Comparison of ENCODE assay signal across 8 mouse cellular contexts in the genomic region with DNA sequence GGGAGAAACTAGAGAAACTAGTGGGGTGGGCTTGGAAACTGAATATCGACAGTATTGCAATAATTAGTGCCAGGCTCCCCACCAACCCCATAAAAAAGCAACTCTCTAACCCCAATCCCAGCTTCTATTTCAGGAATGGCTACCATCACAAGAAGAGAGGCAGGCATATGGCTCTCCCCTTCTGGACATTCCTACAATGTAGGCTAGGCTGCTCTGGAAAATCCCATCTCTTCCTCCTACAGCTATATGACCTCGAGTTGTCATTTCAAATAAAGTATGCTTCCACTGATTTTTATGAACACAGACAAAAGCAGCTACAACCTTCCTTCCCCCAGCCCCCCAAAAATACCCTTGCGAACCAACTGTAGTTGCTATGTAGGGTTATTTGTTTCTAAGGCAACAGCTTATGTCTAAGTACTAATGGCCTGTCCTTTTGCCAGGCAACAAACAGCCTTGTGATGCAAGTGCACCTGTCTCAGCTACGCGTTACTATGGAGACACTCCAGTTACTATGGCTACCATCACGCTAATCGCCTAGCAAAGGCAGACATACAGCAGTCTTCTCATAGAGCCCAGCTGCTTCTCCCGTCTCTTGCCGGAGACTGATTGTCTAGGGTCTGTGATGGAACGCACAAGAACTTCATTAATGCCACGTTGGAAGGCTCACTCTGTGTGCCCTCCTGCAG.
DNase-seq lines count a peak whose midpoint lies in the region; ATAC-seq and TF ChIP-seq lines count a peak whose summit lies in the region.
"Had no signal": no experiment of that assay in that cellular context is flagged by ENCODE, and none has a peak within 500 bp of the region (broad histone marks: within the 10 kb centered on the region; RNA-seq: fewer than 3 reads in every experiment).

No protein-coding gene starts in this region.

- H3K9ac ChIP-seq in forebrain, embryonic 11.5 days (ENCODE audit: low read length), result no peak overlapping the region
- no peak overlapping the region for H3K9ac ChIP-seq in neural tube, embryonic 12.5 days
- H3K9ac ChIP-seq in kidney, embryonic 14.5 days (ENCODE audit: low read depth, low read length), result no peak overlapping the region
- H3K9ac ChIP-seq: liver, embryonic 13.5 days had no signal

- no peak for TF ChIP-seq CTCF in kidney, adult 2 months (conservative IDR thresholded peaks at IDR 0.05; ENCODE audit: insufficient read depth, insufficient read length, low read depth, low read length)

- H3K4me3 ChIP-seq in forebrain, embryonic 11.5 days (ENCODE audit: low read depth, low read length), result no peak overlapping the region
- H3K4me3 ChIP-seq in neural tube, embryonic 12.5 days, result no peak overlapping the region
- no peak overlapping the region for H3K4me3 ChIP-seq in kidney, embryonic 14.5 days (ENCODE audit: low read length)
- H3K4me3 ChIP-seq in kidney, adult 2 months (ENCODE audit: insufficient read depth, low read depth, low read length), result no peak overlapping the region
- H3K4me3 ChIP-seq: liver, embryonic 13.5 days had no signal

- WGBS in forebrain, embryonic 11.5 days, result 44% methylated on average over 11 of the region's 11 CpGs
- WGBS in neural tube, embryonic 12.5 days, result 26% methylated on average over 11 of the region's 11 CpGs
- WGBS in kidney, embryonic 14.5 days, result 91% methylated on average over 11 of the region's 11 CpGs
- WGBS in kidney, adult 2 months, result 89% methylated on average over 11 of the region's 11 CpGs

- no peaks in the 10 kb centered on the region for H3K9me3 ChIP-seq in forebrain, embryonic 11.5 days (ENCODE audit: control insufficient read depth, low read length)
- H3K9me3 ChIP-seq in neural tube, embryonic 12.5 days, result no peaks in the 10 kb centered on the region
- H3K9me3 ChIP-seq in kidney, embryonic 14.5 days (ENCODE audit: control insufficient read depth, low read length), result no peaks in the 10 kb centered on the region
- H3K9me3 ChIP-seq: liver, embryonic 13.5 days had no signal

- H3K4me1 ChIP-seq in forebrain, embryonic 11.5 days (replicated peaks; ENCODE audit: control insufficient read depth, insufficient read depth, low read length), result peaks cover 21% of the 10 kb centered on the region
- peaks cover 74% of the 10 kb centered on the region for H3K4me1 ChIP-seq in neural tube, embryonic 12.5 days
- H3K4me1 ChIP-seq in kidney, embryonic 14.5 days (ENCODE audit: control insufficient read depth, insufficient read depth, low read length), result peaks cover 46% of the 10 kb centered on the region
- peaks cover 12% of the 10 kb centered on the region; the same call in 1 of the 2 replicates for H3K4me1 ChIP-seq in kidney, adult 2 months (ENCODE audit: control insufficient read depth, insufficient read depth, low read length)

- H3K27me3 ChIP-seq in forebrain, embryonic 11.5 days (ENCODE audit: control insufficient read depth, insufficient read depth, low read length), result no peaks in the 10 kb centered on the region
- no peaks in the 10 kb centered on the region for H3K27me3 ChIP-seq in neural tube, embryonic 12.5 days (replicated peaks)
- no peaks in the 10 kb centered on the region for H3K27me3 ChIP-seq in kidney, embryonic 14.5 days (ENCODE audit: control insufficient read depth, insufficient read depth, low read length)
- H3K27me3 ChIP-seq in kidney, adult 2 months (replicated peaks; ENCODE audit: control insufficient read depth, insufficient read depth, low read length), result no peaks in the 10 kb centered on the region
- H3K27me3 ChIP-seq: liver, embryonic 13.5 days had no signal

- H3K27ac ChIP-seq in forebrain, embryonic 11.5 days (ENCODE audit: low read depth, low read length), result peak overlapping the region; percentile 80
- H3K27ac ChIP-seq in neural tube, embryonic 12.5 days, result peak overlapping the region; percentile 75
- no peak overlapping the region for H3K27ac ChIP-seq in kidney, embryonic 14.5 days (ENCODE audit: low read depth, low read length)
- no peak overlapping the region for H3K27ac ChIP-seq in kidney, adult 2 months (ENCODE audit: insufficient read depth, low read depth, low read length)
- H3K27ac ChIP-seq: liver, embryonic 13.5 days had no signal

- H3K36me3 ChIP-seq in forebrain, embryonic 11.5 days (ENCODE audit: control insufficient read depth, insufficient read depth, low read length), result no peaks in the 10 kb centered on the region
- H3K36me3 ChIP-seq in neural tube, embryonic 12.5 days, result no peaks in the 10 kb centered on the region
- H3K36me3 ChIP-seq in kidney, embryonic 14.5 days (ENCODE audit: control insufficient read depth, insufficient read depth, low read length), result peaks cover 3% of the 10 kb centered on the region; the same call in 1 of the 2 replicates
- no peaks in the 10 kb centered on the region for H3K36me3 ChIP-seq in kidney, adult 2 months (ENCODE audit: control insufficient read depth, insufficient read depth, low read length)

- peak; percentile 93 for DNase-seq in cerebellum, adult 9-10 months
- DNase-seq in forebrain, embryonic 11.5 days (ENCODE audit: low spot score), result peak; percentile 79
- peak; percentile 78 to 94 for DNase-seq in layer of hippocampus, postnatal 14 days (ENCODE audit: low spot score in 2 of 2)
- DNase-seq in kidney, adult 2 months, result no peak
- DNase-seq: liver, embryonic 13.5 days had no signal

- ATAC-seq in forebrain, embryonic 11.5 days (replicated peaks; ENCODE audit: low FRiP score), result peak; percentile 92
- ATAC-seq in neural tube, embryonic 12.5 days (ENCODE audit: low FRiP score, low read depth), result peak; percentile 94
- ATAC-seq in kidney, embryonic 14.5 days (ENCODE audit: low FRiP score, low TSS enrichment), result no peak
- no peak for ATAC-seq in CD4-positive, CD25-positive, alpha-beta regulatory T cell, adult 4 months

- H3K4me2 ChIP-seq in forebrain, embryonic 11.5 days (ENCODE audit: low read depth, low read length, severe bottlenecking), result no peak overlapping the region
- H3K4me2 ChIP-seq in neural tube, embryonic 12.5 days (replicated peaks), result peak overlapping the region; percentile 28; the same call in 1 of the 2 replicates
- H3K4me2 ChIP-seq in kidney, embryonic 14.5 days (replicated peaks; ENCODE audit: low read depth, low read length), result no peak overlapping the region
- H3K4me2 ChIP-seq: liver, embryonic 13.5 days had no signal

- no peak for TF ChIP-seq POLR2A in kidney, adult 2 months (IDR thresholded peaks at IDR 0.05; ENCODE audit: low read depth, low read length)

Comparison
In these comparisons a context has a peak if more than half of its experiments do, and no peak if none do; other contexts are left out.
1. ATAC-seq: peak in forebrain, embryonic 11.5 days (single experiment) and neural tube, embryonic 12.5 days (single experiment); none in kidney, embryonic 14.5 days (single experiment) and CD4-positive, CD25-positive, alpha-beta regulatory T cell, adult 4 months (single experiment).
2. H3K27ac ChIP-seq: peak in forebrain, embryonic 11.5 days (single experiment) and neural tube, embryonic 12.5 days (single experiment); none in kidney, embryonic 14.5 days (single experiment) and kidney, adult 2 months (single experiment).